Mouse (Mus musculus) 416B (cell line): Measurements from ENCODE around the gene Krtcap2.

ENCODE experiments used
- DNase-seq: peaks from one replicate; pipeline ENCODE4 v3.0.0; 2011; ENCODE audit warnings: low read depth

The Krtcap2 gene

DNA sequence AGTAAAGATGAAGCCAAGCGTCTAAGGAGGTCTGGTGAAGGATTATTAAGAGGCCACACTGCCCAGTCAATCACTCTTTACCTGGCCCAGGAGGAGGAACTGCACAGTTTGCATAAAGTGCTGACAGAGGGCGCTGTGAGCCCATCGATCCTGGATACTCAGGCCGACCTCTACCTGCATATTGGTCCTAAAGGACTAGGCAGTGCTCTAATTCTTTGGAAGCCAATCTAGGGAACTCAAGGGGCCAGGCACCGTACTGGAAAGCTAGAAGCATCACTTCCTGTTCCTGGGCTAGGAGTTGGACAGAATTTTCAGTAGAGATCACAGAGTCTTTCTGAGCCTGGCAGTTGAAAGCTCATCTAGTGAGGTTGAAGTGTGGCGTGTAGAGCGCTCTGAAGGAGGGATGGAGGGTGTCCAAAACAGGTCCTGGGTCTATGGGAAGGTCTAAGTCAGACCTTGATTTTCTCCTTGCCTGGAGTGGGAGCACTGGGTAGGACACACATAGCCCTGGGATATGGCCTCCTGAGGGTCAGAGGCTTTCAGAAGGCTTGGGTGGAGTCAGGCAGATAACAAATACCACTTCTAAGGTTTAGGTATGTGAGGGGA lies 4.8 kb downstream of the Krtcap2 start:
- peak; percentile 81 for DNase-seq

DNA sequence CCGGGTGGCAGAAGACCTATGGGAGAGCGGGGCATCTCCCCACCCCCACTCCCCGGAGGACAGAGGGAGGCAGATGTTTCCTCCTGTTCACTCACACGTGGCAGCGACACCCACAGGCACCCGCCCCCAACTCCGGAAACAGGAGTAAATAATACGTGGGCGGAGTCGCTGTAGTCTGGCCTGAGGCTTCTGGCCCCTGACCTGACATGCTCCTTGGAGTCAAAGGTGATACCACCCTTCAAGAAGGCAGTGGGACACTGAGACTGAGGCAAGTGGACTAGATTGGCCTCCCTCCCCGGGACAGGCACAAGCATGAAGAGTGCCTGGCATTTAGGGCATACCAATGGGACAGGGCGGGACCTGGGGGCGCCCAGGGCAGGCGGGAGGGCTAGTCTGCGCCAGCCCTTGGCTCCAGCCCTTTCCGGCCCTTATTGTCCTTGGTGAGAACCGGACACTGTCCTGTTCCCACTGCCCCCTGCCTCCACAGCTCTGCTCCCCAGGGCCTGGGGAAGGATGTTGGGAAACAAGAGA lies 5.7 kb downstream of the Krtcap2 start:
- DNase-seq, result peak; percentile 89

DNA sequence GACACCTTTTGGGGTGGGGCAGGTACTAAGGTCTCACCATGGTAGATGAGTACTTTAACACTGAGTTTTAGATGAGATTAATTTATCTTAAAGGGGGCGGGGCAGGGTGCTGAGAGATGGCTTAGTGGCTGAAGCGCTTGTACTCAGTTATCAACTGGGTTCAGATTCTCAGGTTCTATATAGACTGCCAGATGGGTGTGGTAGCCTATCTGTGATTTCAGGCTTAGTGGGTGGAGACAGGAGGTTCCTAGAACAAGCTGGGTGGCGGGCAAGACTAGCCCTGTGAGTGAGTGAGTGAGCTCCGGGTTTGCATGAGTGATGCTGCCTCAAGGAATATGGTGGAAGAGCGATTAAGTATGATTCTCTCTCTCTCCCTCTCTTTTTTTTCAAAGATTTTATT lies 9.2 kb downstream of the Krtcap2 start:
- DNase-seq, result no peak

DNA sequence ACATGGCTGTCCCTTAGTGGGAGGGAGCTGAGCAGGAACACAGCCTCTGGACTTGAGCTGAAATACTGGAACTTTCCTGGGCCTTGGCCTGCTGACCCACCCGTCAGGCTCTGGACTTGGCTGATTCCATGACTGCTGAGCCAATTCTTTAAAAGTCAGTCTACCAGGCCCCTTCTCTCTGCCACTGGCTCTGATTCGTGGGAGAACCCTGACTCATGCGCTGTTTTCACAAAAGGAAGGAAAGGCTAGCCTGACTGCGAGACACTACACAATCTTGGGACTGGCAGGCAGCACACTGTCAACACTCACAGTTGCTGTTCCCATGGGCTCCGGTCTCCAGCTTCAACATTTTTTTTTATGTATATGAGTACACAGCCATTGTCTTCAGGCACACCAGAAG lies 10.4 kb downstream of the Krtcap2 start:
- DNase-seq, result peak; percentile 38

DNA sequence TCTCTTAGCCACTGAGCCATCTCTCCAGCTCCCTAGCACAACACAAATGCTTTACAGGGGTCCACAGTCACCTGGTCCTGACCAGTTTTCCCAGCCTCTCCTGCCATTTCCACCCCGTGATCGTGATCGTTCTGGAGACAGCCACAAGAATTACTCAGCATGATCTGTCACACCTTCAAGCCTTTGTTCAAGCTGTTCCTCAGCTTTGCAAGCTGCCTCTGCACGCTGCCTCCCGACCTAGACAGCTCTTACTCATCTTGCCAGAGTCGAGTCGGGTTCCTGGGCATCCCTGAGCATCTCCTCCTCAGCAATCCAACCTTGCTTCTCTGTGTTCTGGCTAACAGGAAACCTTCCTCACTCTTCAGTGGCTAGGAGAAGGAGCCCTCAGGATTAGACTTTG lies 13.3 kb downstream of the Krtcap2 start, which contains the start of gene Dpm3:
Gene Dpm3 (plus strand): TSS at position 283 of the 400 bp plus-strand sequence.
- DNase-seq, result no peak

DNA sequence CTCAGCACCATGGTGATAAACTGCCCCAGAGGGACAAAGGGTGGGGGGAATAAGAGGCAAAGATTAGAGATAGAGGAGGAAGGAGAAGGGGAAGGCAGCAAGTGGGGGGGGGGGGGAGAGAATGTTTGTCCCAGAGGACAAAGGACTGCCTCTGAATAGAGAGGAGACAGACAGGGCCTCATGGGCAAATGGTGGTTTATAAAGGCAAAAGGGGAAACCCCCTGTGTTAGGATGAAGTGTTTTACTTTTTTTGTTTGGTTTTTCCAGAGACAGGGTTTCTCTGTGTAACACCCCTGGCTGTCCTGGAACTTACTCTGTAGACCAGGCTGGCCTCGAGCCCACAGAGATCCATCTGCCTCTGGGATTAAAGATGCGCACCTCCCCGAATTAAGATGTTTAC lies 14.4 kb downstream of the Krtcap2 start:
- no peak for DNase-seq

DNA sequence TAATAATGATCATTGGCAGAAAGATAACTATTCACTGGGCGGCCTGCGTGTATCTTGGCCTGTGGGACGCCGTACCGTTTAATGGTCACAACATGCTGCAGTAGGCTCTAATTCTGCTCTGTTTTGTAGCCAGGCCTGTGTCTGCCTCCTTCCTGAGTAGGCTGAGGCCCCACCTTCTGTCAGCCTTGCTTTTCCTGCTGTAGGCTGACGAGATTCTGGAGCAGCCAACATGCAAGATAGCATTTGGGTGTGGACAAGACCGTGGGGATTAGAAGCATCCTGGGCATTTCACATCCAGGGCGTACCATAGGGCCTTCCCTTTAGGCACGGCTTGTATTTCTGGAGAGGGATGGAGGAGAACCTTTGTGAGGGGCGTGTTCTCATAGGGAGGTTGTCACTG lies 16.7 kb downstream of the Krtcap2 start:
- no peak for DNase-seq

DNA sequence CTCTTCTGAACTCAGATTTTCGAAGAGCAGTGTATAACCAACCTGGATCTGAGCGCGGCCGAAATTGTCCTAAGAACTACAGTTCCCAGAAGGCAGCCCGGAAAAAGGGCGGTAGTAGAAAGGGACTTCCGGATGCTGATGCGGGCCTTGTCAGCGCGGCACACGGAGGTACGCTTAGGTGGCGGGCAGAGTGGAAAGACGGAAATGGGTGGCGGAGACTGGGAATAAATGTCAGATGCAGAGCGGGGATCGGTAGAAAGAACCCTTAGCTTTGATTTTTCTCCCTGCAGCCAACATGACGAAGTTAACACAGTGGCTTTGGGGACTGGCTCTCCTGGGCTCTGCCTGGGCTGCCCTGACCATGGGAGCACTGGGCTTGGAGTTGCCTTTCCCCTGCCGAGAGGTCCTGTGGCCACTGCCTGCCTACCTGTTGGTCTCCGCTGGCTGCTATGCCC lies 20.7 kb downstream of the Krtcap2 start:
- DNase-seq, result peak; percentile 88

DNA sequence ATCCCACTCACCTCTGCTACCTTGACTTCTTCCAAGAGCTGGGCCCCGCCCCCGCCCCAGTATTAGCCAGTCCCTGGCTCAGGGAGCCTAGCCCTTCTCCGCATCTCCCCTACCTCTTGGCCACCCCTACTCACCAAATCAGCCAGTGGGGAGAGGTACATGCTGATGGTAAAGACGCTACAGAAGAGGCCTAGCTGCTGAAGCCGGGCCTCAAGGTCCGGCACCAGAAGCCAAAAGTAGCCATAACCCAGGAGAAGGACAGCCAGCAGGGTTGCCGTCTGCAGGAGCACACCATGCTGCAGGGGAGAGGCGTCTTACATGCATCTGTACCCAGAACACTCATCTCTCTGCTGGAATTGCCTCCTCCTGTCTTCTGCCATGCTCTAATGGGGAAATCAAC lies 23.1 kb downstream of the Krtcap2 start:
- DNase-seq, result no peak

DNA sequence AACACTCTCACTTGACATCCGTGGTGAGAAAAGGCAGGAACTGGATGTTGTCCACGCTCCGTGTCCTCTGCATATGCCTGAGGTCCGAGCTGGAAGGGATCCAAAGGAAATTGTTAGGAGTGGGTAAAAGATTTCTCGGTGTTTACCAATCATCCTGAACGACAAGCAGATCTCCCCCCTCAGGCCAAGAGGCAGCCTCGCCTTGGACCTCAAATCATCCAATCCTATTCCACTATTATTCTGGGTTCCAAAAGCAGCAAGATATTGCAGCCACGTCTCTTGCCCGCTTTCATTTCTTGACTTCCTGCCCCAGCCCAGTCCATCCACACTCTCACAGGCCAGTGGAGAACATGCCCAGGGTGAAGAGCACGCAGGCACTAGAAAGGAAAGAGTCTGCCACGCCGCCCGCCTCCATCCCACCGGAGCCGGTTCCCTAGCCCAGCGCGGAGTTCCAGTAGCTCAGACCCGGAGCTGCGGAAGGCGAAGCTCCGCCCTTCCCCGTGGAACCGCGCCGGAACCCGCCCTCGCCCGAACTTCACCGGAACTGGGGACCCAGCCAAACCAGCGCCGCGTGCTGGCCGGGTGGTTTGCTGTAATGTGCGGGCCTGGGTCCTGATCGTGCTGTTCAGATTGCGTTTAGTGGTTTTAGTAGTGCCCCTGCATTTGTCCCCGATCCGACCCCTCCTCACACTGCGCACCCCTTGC lies 24.4 kb downstream of the Krtcap2 start, which contains the start of gene Slc50a1:
Gene Slc50a1 (minus strand): TSS at position 520 of the 705 bp plus-strand sequence.
- peak; percentile 76 for DNase-seq

DNA sequence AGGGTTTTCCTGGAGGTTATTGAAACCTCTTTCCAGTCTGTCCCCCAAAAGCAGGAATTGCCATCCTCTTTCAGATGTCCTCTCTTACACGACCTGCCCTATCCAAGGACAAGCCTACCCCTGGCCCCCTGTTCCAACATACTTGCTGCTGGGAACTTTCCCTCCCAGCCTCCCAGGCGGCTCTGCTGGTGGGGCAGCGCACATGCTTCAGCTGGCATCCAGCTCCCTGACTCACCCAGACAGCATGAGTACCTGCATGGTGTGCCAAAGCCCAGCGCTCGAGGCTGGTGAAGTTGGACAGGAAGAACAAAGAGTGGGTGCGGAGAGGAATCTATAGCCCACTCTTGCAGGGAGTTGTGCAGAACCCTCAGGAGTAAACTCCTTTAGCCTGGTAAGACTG lies 25.1 kb downstream of the Krtcap2 start:
- no peak for DNase-seq

DNA sequence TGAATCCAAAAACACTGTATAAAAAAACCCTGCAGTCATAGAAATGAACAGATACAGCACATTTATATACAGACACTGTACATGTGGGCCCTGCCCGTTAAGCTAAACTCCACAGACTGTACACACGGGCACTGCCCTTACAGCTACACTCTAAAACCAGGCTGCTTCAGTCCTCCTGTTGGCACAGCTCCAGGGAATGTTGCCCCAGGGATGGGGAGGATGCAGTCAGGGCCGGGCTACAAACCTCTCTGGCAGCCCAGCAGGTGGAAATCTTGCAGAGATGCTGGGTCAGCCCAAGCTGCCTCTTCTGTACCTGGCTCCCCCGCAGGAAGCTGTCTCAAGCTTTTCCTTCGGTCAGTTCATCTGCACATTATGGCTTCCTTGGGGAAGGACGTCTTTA lies 26.0 kb downstream of the Krtcap2 start:
- DNase-seq, result no peak

DNA sequence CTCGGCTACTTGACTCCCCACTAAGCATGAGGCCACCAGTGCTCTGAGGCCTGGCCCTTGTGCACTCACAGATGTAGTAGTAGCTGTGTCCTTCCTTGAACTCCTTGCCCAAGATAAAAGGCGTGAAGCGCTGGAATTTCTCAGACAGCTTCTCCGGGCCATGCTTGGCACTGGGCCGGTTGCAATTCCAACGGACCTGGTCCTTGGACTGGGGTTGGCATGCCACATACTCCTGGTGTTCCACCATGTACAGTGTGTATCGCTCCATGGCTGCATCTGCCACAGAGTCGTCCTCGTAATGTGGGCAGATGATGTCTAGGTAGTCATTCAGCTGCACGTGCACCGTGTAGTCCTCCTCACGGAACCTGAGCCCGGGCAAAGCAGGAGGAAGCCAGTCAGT lies 30.3 kb downstream of the Krtcap2 start:
- no peak for DNase-seq

DNA sequence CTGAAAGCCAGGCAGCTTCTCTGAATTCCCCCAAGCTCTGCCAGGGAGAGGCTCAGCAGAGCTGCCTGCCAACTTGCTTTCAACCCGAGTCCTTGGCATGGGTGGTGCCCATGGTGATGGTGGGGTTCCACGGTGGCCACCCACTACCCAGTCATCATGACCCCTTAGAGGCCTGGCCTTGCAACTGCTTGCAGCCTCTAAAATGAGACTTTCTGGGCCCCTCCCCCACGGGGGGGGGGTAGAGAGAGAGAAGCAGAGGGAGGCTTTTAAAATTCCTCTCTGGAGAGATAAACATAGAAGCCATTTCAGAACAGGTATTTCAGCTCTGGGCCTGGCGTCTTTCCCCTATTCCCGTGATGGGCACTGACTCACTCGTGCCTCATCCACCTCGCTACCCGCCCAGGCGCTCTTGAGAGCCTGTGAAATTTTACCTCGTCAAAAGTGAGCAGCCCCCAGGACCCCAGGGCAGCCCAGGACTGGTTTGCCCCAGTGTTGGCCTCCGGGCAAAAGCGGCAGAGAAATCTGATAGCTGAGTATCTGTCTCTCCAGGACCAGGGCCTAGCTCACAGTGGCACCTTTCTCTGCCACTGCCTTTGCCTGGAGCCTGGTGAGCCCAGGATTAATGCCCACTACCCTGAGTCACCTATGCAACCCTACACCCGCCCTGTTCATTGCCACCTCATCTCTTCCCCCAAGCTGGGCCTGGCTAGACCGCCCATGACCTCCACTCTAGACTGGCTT lies 31.7 kb downstream of the Krtcap2 start:
- DNase-seq, result no peak

DNA sequence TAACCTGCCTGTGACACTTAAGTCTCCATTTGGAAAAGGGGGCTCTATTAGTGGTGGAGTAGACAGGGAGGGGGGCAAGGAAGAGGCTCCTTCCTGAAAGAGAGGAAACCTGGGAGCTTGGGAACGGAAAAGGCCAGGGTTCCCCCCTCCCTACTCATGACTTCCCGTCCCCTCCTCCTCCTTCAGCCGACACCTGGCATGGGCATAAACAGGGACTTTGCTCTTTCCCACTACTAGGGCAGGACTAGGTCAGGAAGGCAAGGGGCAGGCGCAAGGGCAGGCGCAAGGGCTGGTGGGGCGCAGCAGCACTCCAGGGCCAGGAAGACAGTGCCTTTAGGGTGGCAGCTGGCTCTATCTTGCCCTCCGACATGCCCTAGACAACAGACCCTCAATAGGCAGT lies 32.3 kb downstream of the Krtcap2 start:
- DNase-seq, result no peak

DNA sequence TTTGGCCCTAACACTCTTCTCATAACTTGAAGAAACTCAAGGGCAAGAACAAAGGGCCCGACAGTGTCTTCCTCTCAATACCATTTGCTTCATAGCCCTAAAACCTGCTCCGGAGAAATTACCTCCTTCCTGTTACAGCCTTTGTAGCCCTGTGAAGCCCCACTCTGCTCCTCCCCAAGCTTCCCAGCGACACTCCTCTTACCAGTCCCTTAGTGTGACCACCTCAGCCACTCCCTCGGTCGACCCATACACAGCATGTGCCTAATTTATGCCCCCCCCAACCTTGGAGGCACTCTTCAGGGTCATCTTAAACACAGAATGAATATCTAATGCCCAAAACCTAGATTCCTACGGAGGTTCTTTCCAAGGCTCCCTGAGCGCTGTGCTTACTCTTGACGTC lies 32.9 kb downstream of the Krtcap2 start:
- no peak for DNase-seq

DNA sequence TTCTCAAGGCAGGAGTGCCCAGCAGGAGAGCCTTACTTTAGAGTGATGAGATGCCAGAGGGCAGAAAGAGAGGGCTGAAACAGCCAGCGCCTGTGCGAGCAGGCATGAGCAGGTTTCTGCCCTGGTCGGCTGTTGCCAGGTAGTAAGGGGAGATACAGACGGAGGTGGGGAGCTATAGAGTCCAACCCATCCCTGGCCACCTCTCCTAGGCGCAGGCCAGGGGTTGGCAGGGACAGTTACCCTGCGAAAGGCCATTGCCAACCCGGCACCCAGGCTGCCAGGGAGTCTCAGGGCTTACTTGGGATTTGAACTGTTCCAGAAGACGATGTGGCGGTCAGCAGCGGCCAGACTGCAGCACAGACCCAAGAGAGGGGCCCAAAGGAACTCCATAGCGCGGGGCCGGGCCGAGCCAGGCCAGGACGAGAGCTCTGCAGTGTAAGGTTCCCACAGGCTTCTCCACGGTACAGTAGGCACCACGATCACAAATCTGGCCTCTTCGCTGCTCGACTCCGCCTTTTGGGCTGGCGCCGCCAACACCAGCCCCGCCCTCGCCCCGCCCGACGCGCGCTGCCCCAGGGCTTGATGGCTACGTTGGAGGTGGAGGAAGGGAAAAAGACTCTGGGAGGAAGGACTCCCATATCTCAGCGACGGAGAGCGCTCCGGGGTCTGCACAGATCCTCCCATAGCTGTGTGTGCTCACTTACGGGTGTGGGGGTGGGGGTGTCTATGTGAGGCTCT lies 33.6 kb downstream of the Krtcap2 start:
- no peak for DNase-seq

DNA sequence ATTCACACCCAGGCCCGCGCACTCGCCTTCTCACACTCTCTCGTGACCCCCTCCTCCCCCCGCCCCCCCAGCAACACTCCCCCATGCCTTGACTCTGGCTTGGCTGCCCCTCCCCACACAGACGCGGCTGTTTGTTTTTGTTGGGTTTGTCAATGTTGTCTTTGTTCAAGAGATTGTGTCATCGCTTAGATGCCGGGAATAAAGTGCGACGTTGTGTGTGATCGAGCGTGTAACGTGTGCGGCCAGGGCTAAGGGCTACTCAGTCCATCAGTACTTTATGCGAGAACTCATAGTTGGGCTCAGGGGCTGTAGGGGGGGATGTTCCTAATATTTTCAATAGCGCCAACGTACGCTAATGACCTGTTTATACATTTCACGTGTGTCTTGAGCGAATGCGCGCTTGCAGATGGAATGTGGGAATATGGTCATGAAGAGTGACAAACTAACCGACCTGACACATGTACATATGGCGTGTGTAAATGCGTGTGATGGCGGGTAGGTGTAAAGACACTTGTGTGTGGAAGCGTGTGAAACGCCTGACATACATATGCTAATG lies 34.4 kb downstream of the Krtcap2 start:
- DNase-seq, result no peak

DNA sequence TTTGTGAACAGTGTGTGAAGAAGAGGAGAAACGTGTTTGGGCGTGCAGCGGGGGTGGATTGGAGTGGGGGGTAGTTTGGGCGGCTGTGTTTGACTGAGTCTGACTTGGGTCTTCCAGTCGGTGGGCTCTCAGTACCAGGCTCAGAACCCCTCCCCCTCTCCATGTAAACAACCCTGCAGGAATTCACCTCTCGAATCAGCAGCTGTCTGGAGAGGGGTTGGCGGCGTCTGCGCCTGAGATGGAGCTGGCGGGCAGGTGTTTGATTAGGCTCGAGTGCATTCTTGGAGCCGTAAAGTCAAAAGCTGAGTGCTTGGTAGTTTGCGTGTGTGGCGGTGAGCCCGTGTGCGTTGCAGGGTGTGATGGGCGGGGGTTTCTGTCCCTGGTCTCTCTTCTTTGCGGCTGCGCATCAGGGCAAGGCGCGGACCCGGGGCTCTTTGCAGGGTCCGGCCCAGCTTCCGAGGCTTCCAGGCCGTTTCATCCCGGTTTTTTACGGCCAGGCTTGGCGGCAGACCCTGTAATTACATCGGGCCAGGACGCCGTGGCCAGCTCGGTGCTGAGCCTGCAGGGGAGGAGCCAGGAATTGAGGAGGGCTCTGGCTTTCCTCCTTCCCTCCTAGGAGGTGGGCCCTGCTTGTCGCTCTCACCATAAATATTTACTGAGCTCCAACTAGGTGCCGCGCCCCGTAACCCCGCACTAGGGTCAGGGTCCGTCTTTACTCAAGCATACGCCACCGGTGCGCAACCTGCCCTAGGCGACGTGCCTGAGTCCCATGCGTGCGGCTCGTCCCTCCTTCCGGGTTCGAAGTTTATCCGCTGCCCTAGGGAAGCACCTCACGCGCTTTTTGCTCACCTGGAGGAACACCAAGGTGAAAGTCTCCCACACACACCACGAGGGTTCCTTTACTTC lies 35.1 kb downstream of the Krtcap2 start, which contains the start of gene Efna1:
Gene Efna1 (minus strand): TSS at position 537 of the 906 bp plus-strand sequence.
- no peak for DNase-seq

DNA sequence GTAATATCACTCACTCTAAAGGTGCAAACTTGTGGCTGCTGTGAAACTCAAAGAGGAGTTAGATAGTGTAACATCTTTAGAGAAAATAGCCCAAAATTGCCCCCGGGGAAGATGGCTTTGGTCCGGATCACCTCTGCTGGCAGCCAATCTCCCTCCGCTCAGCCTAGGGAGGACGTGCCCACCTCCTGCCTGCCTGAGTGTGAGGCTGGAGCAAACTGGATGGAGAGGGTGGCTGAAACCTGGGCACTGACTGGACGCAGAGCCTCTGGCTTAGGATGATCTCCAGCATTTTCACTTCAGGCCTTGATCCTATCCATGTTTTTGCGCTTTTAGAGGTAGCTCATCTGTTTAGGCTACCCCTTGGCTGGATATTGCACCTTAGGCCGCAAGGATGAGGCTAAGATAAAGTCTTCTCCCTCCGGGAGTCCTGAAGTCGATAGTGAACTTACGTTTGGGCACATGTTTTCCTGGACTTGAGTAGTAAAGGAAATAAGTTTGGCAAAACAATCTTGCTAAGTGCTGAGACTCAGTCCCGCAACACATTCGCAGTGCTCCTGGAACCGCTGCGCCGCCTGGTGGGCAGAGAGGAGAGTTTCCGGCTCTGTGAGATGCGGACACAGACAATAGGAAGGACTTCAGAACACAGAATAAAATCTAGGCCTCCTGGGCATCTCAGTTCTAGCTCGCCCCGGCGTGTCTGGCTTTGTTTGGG lies 36.0 kb downstream of the Krtcap2 start:
- peak; percentile 80 for DNase-seq
